Mouse (Mus musculus): ENCODE measurements around the gene Prr5l. TPM values are rescaled to one million over a fixed set of nuclear protein-coding genes. Genes with fewer than 3 reads are reported as not detected.

The Prr5l gene
- polyA plus RNA-seq, 1 experiment from 2014 or later, result 8.7 TPM

Other genes starting within 250 kb of the Prr5l start
- 0.06 and 0.08 TPM in 2 replicates for gene Rag1, start 233.5 kb downstream of the Prr5l start, polyA plus RNA-seq (2015; fragmentation: Nextera tagmentation; extraction: Ambion mirVana)
- gene B230118H07Rik, start 233.5 kb downstream of the Prr5l start, polyA plus RNA-seq (2015; fragmentation: Nextera tagmentation; extraction: Ambion mirVana), result 53.6 and 59.0 TPM in 2 replicates
- gene Traf6, start 204.6 kb downstream of the Prr5l start, polyA plus RNA-seq (2015; fragmentation: Nextera tagmentation; extraction: Ambion mirVana), result 10.4 and 12.2 TPM in 2 replicates
- 86.8 and 91.1 TPM in 2 replicates for gene Commd9, start 3.2 kb upstream of the Prr5l start, polyA plus RNA-seq (2015; fragmentation: Nextera tagmentation; extraction: Ambion mirVana)

All from forebrain, embryonic 13.5 days (tissue).